Mouse (Mus musculus): ENCODE data around the gene Serp1. TPM values are rescaled to one million over a fixed set of nuclear protein-coding genes. Genes with fewer than 3 reads are reported as not detected.

The Serp1 gene
- polyA plus RNA-seq, 1 experiment from 2014 or later = 175 TPM

DNA sequence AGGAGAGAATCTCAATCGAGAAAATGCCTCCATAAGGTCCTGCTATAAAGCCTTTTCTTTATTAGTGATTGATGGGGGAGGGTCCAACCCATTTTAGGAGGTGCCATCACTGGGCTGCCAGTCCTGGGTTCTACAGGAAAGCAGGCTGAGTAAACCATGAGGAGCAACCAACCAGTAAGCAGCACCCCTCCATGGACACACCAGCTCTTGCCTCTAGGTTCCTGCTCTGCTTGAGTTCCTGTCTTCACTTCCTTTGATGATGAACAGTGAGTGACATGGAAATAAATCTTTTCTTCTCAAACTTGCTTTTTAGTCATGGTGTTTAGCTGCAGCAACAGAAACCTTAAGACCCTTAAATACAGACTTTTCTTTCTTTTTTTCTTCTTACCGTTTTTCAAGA is 4.3 kb downstream of the Serp1 start:
- no peak for DNase-seq (ENCODE audit: low spot score)
- no peak for ATAC-seq (ENCODE audit: low FRiP score, low TSS enrichment)
- Histone ChIP-seq H3K4me3 (ENCODE audit: low read depth, low read length) (no peak overlapping the region), H3K9ac (ENCODE audit: low read length) (no peak overlapping the region), H3K27me3 (ENCODE audit: control insufficient read depth, insufficient read depth, low read length) (no peaks in the 10 kb centered on the region), H3K27ac (replicated peaks) (no peak overlapping the region), H3K4me2 (replicated peaks; ENCODE audit: low read depth) (no peak overlapping the region), H3K4me1 (replicated peaks; ENCODE audit: control insufficient read depth, insufficient read depth) (no peaks in the 10 kb centered on the region), H3K9me3 (ENCODE audit: control insufficient read depth, low read length) (no peaks in the 10 kb centered on the region), H3K36me3 (ENCODE audit: control insufficient read depth, insufficient read depth, low read length) (no peaks in the 10 kb centered on the region)
- 82% methylated on average over 2 of the region's 2 CpGs for WGBS
- TF ChIP-seq EP300 (optimal IDR thresholded peaks at IDR 0.05) (no peak), CTCF (IDR thresholded peaks at IDR 0.05; ENCODE audit: low read depth) (no peak)

DNA sequence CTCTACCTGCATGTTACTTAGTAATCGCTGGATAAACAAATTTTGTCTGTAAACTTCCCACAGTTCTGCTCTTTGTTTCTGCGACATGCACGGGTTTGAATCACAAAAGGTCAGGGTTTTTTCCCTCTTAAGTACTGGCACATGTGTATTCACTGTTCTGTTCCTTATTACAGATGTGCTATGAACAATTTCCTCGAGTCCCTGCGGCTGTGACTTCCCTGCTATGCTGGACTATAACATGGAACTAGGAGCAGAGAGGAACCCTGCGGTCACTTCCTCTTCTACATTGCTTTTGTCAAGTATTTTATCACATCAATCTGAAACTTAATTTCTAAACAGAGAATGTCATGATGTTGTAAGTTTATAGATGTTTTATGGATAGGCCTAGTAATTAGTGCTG is 5.4 kb downstream of the Serp1 start:
- TF ChIP-seq CTCF (IDR thresholded peaks at IDR 0.05; ENCODE audit: low read depth) (no peak), EP300 (optimal IDR thresholded peaks at IDR 0.05) (no peak)
- ATAC-seq (ENCODE audit: low FRiP score, low TSS enrichment) = no peak
- H3K9me3 ChIP-seq (ENCODE audit: control insufficient read depth, low read length) = no peaks in the 10 kb centered on the region
- no peak overlapping the region for H3K4me2 ChIP-seq (replicated peaks; ENCODE audit: low read depth)
- H3K27me3 ChIP-seq (ENCODE audit: control insufficient read depth, insufficient read depth, low read length) = no peaks in the 10 kb centered on the region
- no peaks in the 10 kb centered on the region for H3K4me1 ChIP-seq (replicated peaks; ENCODE audit: control insufficient read depth, insufficient read depth)
- 81% methylated on average over 6 of the region's 6 CpGs for WGBS
- H3K36me3 ChIP-seq (ENCODE audit: control insufficient read depth, insufficient read depth, low read length) = no peaks in the 10 kb centered on the region
- no peak for DNase-seq (ENCODE audit: low spot score)
- H3K27ac ChIP-seq (replicated peaks) = no peak overlapping the region
- H3K4me3 ChIP-seq (ENCODE audit: low read depth, low read length) = no peak overlapping the region
- H3K9ac ChIP-seq (ENCODE audit: low read length) = no peak overlapping the region

GRCm38 (mm10) chr3:58519536-58519935 is 6.2 kb downstream of the Serp1 start:
- TF ChIP-seq EP300 (optimal IDR thresholded peaks at IDR 0.05) (no peak), CTCF (IDR thresholded peaks at IDR 0.05; ENCODE audit: low read depth) (no peak)
- WGBS = 52% methylated on average over 3 of the region's 3 CpGs
- H3K4me2 ChIP-seq (replicated peaks; ENCODE audit: low read depth) = no peak overlapping the region
- no peak overlapping the region for H3K9ac ChIP-seq (ENCODE audit: low read length)
- no peak overlapping the region for H3K4me3 ChIP-seq (ENCODE audit: low read depth, low read length)
- H3K27me3 ChIP-seq (ENCODE audit: control insufficient read depth, insufficient read depth, low read length) = no peaks in the 10 kb centered on the region
- H3K4me1 ChIP-seq (replicated peaks; ENCODE audit: control insufficient read depth, insufficient read depth) = no peaks in the 10 kb centered on the region
- H3K36me3 ChIP-seq (ENCODE audit: control insufficient read depth, insufficient read depth, low read length) = no peaks in the 10 kb centered on the region
- H3K9me3 ChIP-seq (ENCODE audit: control insufficient read depth, low read length) = no peaks in the 10 kb centered on the region
- ATAC-seq (ENCODE audit: low FRiP score, low TSS enrichment) (no peak), DNase-seq (ENCODE audit: low spot score) (no peak)
- no peak overlapping the region for H3K27ac ChIP-seq (replicated peaks)

DNA sequence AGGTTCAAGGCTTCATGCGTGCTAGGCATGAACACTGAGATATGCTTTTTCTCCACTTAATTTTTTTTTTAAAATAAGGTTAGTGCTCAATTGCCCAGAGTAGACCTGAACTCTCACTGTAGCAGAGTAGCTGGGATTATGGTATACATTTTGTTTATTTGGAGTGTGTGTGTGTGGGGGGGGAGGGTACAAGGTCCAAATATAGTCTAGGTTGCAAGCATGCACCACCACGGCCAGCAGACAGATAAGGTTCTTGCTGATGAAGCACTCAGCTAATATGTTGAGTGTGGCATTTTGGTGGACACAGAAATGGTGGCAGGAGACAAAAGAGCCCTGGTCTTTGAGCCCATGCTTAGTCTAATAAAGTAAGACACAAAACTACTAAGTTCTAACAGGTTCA is 6.7 kb downstream of the Serp1 start:
- H3K27me3 ChIP-seq (ENCODE audit: control insufficient read depth, insufficient read depth, low read length) = no peaks in the 10 kb centered on the region
- ATAC-seq (ENCODE audit: low FRiP score, low TSS enrichment) = no peak

GRCm38 (mm10) chr3:58517800-58518199 is 7.9 kb downstream of the Serp1 start:
- no peaks in the 10 kb centered on the region for H3K4me1 ChIP-seq (replicated peaks; ENCODE audit: control insufficient read depth, insufficient read depth)
- H3K9me3 ChIP-seq (ENCODE audit: control insufficient read depth, low read length) = no peaks in the 10 kb centered on the region
- no peak for DNase-seq (ENCODE audit: low spot score)
- no peak overlapping the region for H3K27ac ChIP-seq (replicated peaks)
- no peak overlapping the region for H3K4me2 ChIP-seq (replicated peaks; ENCODE audit: low read depth)
- WGBS = 73% methylated on average over 5 of the region's 5 CpGs
- no peaks in the 10 kb centered on the region for H3K27me3 ChIP-seq (ENCODE audit: control insufficient read depth, insufficient read depth, low read length)
- no peaks in the 10 kb centered on the region for H3K36me3 ChIP-seq (ENCODE audit: control insufficient read depth, insufficient read depth, low read length)
- H3K9ac ChIP-seq (ENCODE audit: low read length) = no peak overlapping the region
- H3K4me3 ChIP-seq (ENCODE audit: low read depth, low read length) = no peak overlapping the region
- TF ChIP-seq EP300 (optimal IDR thresholded peaks at IDR 0.05) = no peak
- TF ChIP-seq CTCF (IDR thresholded peaks at IDR 0.05; ENCODE audit: low read depth) = no peak
- ATAC-seq (ENCODE audit: low FRiP score, low TSS enrichment) = no peak

More for the DNA sequence above, 6.7 kb downstream of the Serp1 start:
- H3K4me1 ChIP-seq (replicated peaks; ENCODE audit: control insufficient read depth, insufficient read depth) = no peaks in the 10 kb centered on the region
- no peak overlapping the region for H3K27ac ChIP-seq (replicated peaks)
- 79% methylated on average over 2 of the region's 2 CpGs for WGBS
- no peak overlapping the region for H3K9ac ChIP-seq (ENCODE audit: low read length)
- no peaks in the 10 kb centered on the region for H3K36me3 ChIP-seq (ENCODE audit: control insufficient read depth, insufficient read depth, low read length)
- no peak for DNase-seq (ENCODE audit: low spot score)
- TF ChIP-seq EP300 (optimal IDR thresholded peaks at IDR 0.05) = no peak
- TF ChIP-seq CTCF (IDR thresholded peaks at IDR 0.05; ENCODE audit: low read depth) = no peak
- H3K4me2 ChIP-seq (replicated peaks; ENCODE audit: low read depth) = no peak overlapping the region
- no peak overlapping the region for H3K4me3 ChIP-seq (ENCODE audit: low read depth, low read length)
- no peaks in the 10 kb centered on the region for H3K9me3 ChIP-seq (ENCODE audit: control insufficient read depth, low read length)

GRCm38 (mm10) chr3:58517258-58517657 is 8.4 kb downstream of the Serp1 start:
- Histone ChIP-seq H3K4me2 (replicated peaks; ENCODE audit: low read depth) (no peak overlapping the region), H3K9me3 (ENCODE audit: control insufficient read depth, low read length) (no peaks in the 10 kb centered on the region), H3K9ac (ENCODE audit: low read length) (no peak overlapping the region), H3K27ac (replicated peaks) (no peak overlapping the region), H3K36me3 (ENCODE audit: control insufficient read depth, insufficient read depth, low read length) (no peaks in the 10 kb centered on the region), H3K4me1 (replicated peaks; ENCODE audit: control insufficient read depth, insufficient read depth) (no peaks in the 10 kb centered on the region), H3K27me3 (ENCODE audit: control insufficient read depth, insufficient read depth, low read length) (no peaks in the 10 kb centered on the region), H3K4me3 (ENCODE audit: low read depth, low read length) (no peak overlapping the region)
- DNase-seq (ENCODE audit: low spot score) (no peak), ATAC-seq (ENCODE audit: low FRiP score, low TSS enrichment) (no peak)
- no peak for TF ChIP-seq EP300 (optimal IDR thresholded peaks at IDR 0.05)
- no peak for TF ChIP-seq CTCF (IDR thresholded peaks at IDR 0.05; ENCODE audit: low read depth)
- 55% methylated on average over 5 of the region's 5 CpGs for WGBS
